ENCODE assay signal across 12 mouse cellular contexts in the genomic region with DNA sequence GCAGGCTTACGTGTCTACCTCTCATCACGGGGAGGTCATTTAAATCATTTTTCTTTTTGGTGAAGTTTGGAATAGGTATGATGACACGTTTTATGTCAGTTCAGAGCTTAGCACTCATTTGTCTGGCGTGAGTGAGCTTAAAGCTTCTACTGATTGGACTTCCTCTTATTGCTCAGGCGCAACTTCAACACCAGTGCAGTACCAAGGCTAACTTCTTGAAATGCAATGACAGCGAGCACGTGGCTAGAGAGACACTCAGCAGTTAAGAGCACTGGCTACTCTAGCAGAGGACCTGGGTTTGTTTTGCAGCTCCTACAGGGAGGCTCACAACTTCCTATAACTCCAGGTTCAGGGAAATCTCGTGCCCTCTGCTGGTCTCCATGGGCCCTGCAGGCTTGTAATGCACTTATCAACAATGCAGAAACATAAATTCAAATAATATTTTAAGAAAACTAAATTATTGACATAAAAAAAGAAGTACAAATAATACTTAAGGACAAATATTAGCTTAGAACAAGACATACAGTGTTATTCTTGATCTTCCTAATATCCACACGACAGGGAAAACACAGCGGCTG.
A peak's percentile ranks its signal among the peaks of the same experiment; 100 is the strongest.
DNase-seq lines count a peak whose midpoint lies in the region; ATAC-seq lines count a peak whose summit lies in the region.
"Had no signal": no experiment of that assay in that cellular context is flagged by ENCODE, and none has a peak within 500 bp of the region (broad histone marks: within the 10 kb centered on the region; RNA-seq: fewer than 3 reads in every experiment).

No protein-coding gene starts in this region.

- H3K27ac ChIP-seq in limb, embryonic 11.5 days (replicated peaks; ENCODE audit: low read depth, low read length), result no peak overlapping the region
- no peak overlapping the region for H3K27ac ChIP-seq in limb, embryonic 10.5 days
- H3K27ac ChIP-seq: embryonic facial prominence, embryonic 10.5 days; forebrain, embryonic 12.5 days; heart, embryonic 10.5 days had no signal

- H3K36me3 ChIP-seq in limb, embryonic 11.5 days (ENCODE audit: control insufficient read depth, insufficient read depth, low read length), result no peaks in the 10 kb centered on the region; the same call in 1 of the 2 replicates
- H3K36me3 ChIP-seq in limb, embryonic 10.5 days, result no peaks in the 10 kb centered on the region
- H3K36me3 ChIP-seq: embryonic facial prominence, embryonic 10.5 days; forebrain, embryonic 12.5 days; heart, embryonic 10.5 days had no signal

- H3K27me3 ChIP-seq in limb, embryonic 11.5 days (ENCODE audit: control insufficient read depth, insufficient read depth, low read length), result no peaks in the 10 kb centered on the region
- no peaks in the 10 kb centered on the region for H3K27me3 ChIP-seq in limb, embryonic 10.5 days (ENCODE audit: low read depth, poor library complexity, severe bottlenecking)
- H3K27me3 ChIP-seq: forebrain, embryonic 12.5 days; midbrain, embryonic 12.5 days had no signal

- no peak overlapping the region for H3K9ac ChIP-seq in limb, embryonic 11.5 days (ENCODE audit: low read length)
- H3K9ac ChIP-seq: forebrain, embryonic 12.5 days; midbrain, embryonic 12.5 days had no signal

- DNase-seq in adrenal gland, postnatal 10 days, result peak; percentile 10
- no peak for DNase-seq in adrenal gland, postnatal 25 days
- DNase-seq in limb, embryonic 11.5 days (ENCODE audit: low spot score), result peak; percentile 32
- DNase-seq in limb, embryonic 10.5 days (ENCODE audit: low spot score), result no peak
- DNase-seq in 416B (ENCODE audit: low read depth), result peak; percentile 24
- no peak for DNase-seq in urinary bladder, postnatal 10 days (ENCODE audit: low spot score)
- DNase-seq in kidney, adult 11 months, result no peak

- no peak overlapping the region for H3K4me2 ChIP-seq in limb, embryonic 11.5 days (ENCODE audit: low read depth, severe bottlenecking)
- H3K4me2 ChIP-seq: forebrain, embryonic 12.5 days; midbrain, embryonic 12.5 days had no signal

- no peak for ATAC-seq in limb, embryonic 11.5 days (ENCODE audit: insufficient number of reproducible peaks, low FRiP score, low TSS enrichment, low read depth)
- peak; percentile 85 for ATAC-seq in granulocyte monocyte progenitor cell, adult 5-6 weeks (replicated peaks; ENCODE audit: poor library complexity, severe bottlenecking)

- 79% methylated on average over 10 of the region's 10 CpGs for WGBS in limb, embryonic 11.5 days
- 75% methylated on average over 10 of the region's 10 CpGs for WGBS in limb, embryonic 10.5 days

- H3K4me3 ChIP-seq in limb, embryonic 11.5 days (ENCODE audit: low read depth, low read length), result no peak overlapping the region
- no peak overlapping the region for H3K4me3 ChIP-seq in limb, embryonic 10.5 days
- H3K4me3 ChIP-seq: embryonic facial prominence, embryonic 10.5 days; forebrain, embryonic 12.5 days; heart, embryonic 10.5 days; midbrain, embryonic 12.5 days had no signal

- no peaks in the 10 kb centered on the region for H3K9me3 ChIP-seq in limb, embryonic 11.5 days (ENCODE audit: control insufficient read depth, low read length)
- H3K9me3 ChIP-seq in limb, embryonic 10.5 days (replicated peaks), result no peaks in the 10 kb centered on the region
- H3K9me3 ChIP-seq: embryonic facial prominence, embryonic 10.5 days; forebrain, embryonic 12.5 days; heart, embryonic 10.5 days; midbrain, embryonic 12.5 days had no signal

- peaks cover 4% of the 10 kb centered on the region; the same call in 1 of the 2 replicates for H3K4me1 ChIP-seq in limb, embryonic 11.5 days (ENCODE audit: control insufficient read depth, insufficient read depth, low read length)
- peaks cover 12% of the 10 kb centered on the region for H3K4me1 ChIP-seq in limb, embryonic 10.5 days
- H3K4me1 ChIP-seq: midbrain, embryonic 12.5 days had no signal

Comparison
In these comparisons a context has a peak if more than half of its experiments do, and no peak if none do; other contexts are left out.
1. DNase-seq: peak in adrenal gland, postnatal 10 days (single experiment), limb, embryonic 11.5 days (single experiment) and 416B (single experiment); none in adrenal gland, postnatal 25 days (single experiment), limb, embryonic 10.5 days (single experiment), urinary bladder, postnatal 10 days (single experiment) and kidney, adult 11 months (single experiment).